Mouse (Mus musculus) heart, embryonic 15.5 days (tissue): Measurements from ENCODE around the gene Pid1. TPM values are rescaled to one million over a fixed set of nuclear protein-coding genes. Genes with fewer than 3 reads are reported as not detected.

Experiments used
- ATAC-seq: fragments of 200-750 bp; cut with Nextera tagmentation; replicated peaks from 2 replicates; pipeline ENCODE4 v1.8.0; 2017; ENCODE audit warnings: low read depth, moderate TSS enrichment; ENCODE audit not compliant: insufficient number of reproducible peaks, insufficient read depth, low FRiP score
- H3K27ac ChIP-seq: fragments of 300-500 bp; sonication (generic); 2 replicates; pipeline ENCODE4 v1.5.1; 2015; ENCODE audit warnings: mild to moderate bottlenecking, inconsistent platforms
- H3K27me3 ChIP-seq: fragments of 300-500 bp; sonication (generic); 2 replicates; pipeline ENCODE4 v1.6.1; 2015; ENCODE audit warnings: inconsistent platforms
- H3K36me3 ChIP-seq: fragments of 300-500 bp; sonication (generic); 2 replicates; pipeline ENCODE4 v1.6.1; 2015; ENCODE audit warnings: mild to moderate bottlenecking, inconsistent platforms
- H3K4me1 ChIP-seq: fragments of 300-500 bp; sonication (generic); replicated peaks from 2 replicates; pipeline ENCODE4 v1.6.1; 2015; ENCODE audit warnings: inconsistent platforms
- H3K4me2 ChIP-seq: fragments of 300-500 bp; sonication (generic); 2 replicates; pipeline ENCODE4 v1.6.1; 2015; ENCODE audit warnings: inconsistent platforms, mild to moderate bottlenecking, moderate library complexity
- H3K4me3 ChIP-seq: fragments of 300-500 bp; sonication (generic); 2 replicates; pipeline ENCODE4 v1.5.1; 2015; ENCODE audit warnings: mild to moderate bottlenecking, inconsistent platforms
- H3K9ac ChIP-seq: fragments of 300-500 bp; sonication (generic); 2 replicates; pipeline ENCODE4 v1.6.1; 2015; ENCODE audit warnings: mild to moderate bottlenecking, inconsistent platforms
- H3K9me3 ChIP-seq: fragments of 300-500 bp; sonication (generic); replicated peaks from 2 replicates; pipeline ENCODE4 v1.6.1; 2016; ENCODE audit warnings: inconsistent platforms
- WGBS: fragments of 180-500 bp; shearing (Covaris S2); methylation state at CpG from one replicate; pipeline ENCODE4 v1.1.7; 2015; ENCODE audit warnings: mixed read lengths; 5-methylcytosine and 5-hydroxymethylcytosine counted together
- polyA plus RNA-seq: library from polyadenylated mRNA; unstranded; fragments of >200 nt; fragmentation: Nextera tagmentation; extraction: Ambion mirVana; gene quantifications from 2 replicates; pipeline ENCODE4 v1.2.1, GENCODE M21; 2015

The Pid1 gene
- polyA plus RNA-seq, 1 experiment from 2014 or later = 9.9 TPM

GRCm38 (mm10) chr1:84155585-84155930, 208.4 kb downstream of the Pid1 start:
- no peak overlapping the region for H3K4me2 ChIP-seq
- 42% methylated on average over 2 of the region's 2 CpGs for WGBS
- ATAC-seq = no peak

GRCm38 (mm10) chr1:84154725-84155584, 209.0 kb downstream of the Pid1 start:
- no peaks in the 10 kb centered on the region for H3K4me1 ChIP-seq
- no peaks in the 10 kb centered on the region for H3K27me3 ChIP-seq
- no peak overlapping the region for H3K4me3 ChIP-seq
- no peak overlapping the region for H3K27ac ChIP-seq
- WGBS = 75% methylated on average over 12 of the region's 12 CpGs
- H3K9ac ChIP-seq = no peak overlapping the region
- H3K4me2 ChIP-seq = no peak overlapping the region
- no peaks in the 10 kb centered on the region for H3K9me3 ChIP-seq
- ATAC-seq = no peak
- H3K36me3 ChIP-seq = no peaks in the 10 kb centered on the region

More at GRCm38 (mm10) chr1:84155585-84155930, 208.4 kb downstream of the Pid1 start:
- Histone ChIP-seq H3K27me3 (no peaks in the 10 kb centered on the region), H3K9me3 (no peaks in the 10 kb centered on the region), H3K4me3 (no peak overlapping the region), H3K36me3 (no peaks in the 10 kb centered on the region), H3K9ac (no peak overlapping the region), H3K27ac (no peak overlapping the region), H3K4me1 (no peaks in the 10 kb centered on the region)

- H3K4me3 ChIP-seq = no peak overlapping the region
- no peak overlapping the region for H3K9ac ChIP-seq
- no peaks in the 10 kb centered on the region for H3K4me1 ChIP-seq
- no peaks in the 10 kb centered on the region for H3K36me3 ChIP-seq
- no peak for ATAC-seq
- H3K4me2 ChIP-seq = no peak overlapping the region
- WGBS = 62% methylated on average over 4 of the region's 4 CpGs
- H3K9me3 ChIP-seq = no peaks in the 10 kb centered on the region
- no peak overlapping the region for H3K27ac ChIP-seq
- no peaks in the 10 kb centered on the region for H3K27me3 ChIP-seq
Measured at GRCm38 (mm10) chr1:84153943-84154342, 210.0 kb downstream of the Pid1 start.

GRCm38 (mm10) chr1:84141561-84141960, 222.4 kb downstream of the Pid1 start:
- 73% methylated on average over 1 of the region's 1 CpGs for WGBS
- no peak overlapping the region for H3K27ac ChIP-seq

GRCm38 (mm10) chr1:84132451-84132850, 231.5 kb downstream of the Pid1 start:
- H3K27ac ChIP-seq = no peak overlapping the region
- H3K4me2 ChIP-seq = no peak overlapping the region
- no peaks in the 10 kb centered on the region for H3K27me3 ChIP-seq
- 79% methylated on average over 4 of the region's 4 CpGs for WGBS
- no peaks in the 10 kb centered on the region for H3K36me3 ChIP-seq
- no peak overlapping the region for H3K4me3 ChIP-seq
- ATAC-seq = no peak
- no peaks in the 10 kb centered on the region for H3K4me1 ChIP-seq
- no peak overlapping the region for H3K9ac ChIP-seq
- H3K9me3 ChIP-seq = no peaks in the 10 kb centered on the region

More at GRCm38 (mm10) chr1:84141561-84141960, 222.4 kb downstream of the Pid1 start:
- no peaks in the 10 kb centered on the region for H3K4me1 ChIP-seq
- H3K4me3 ChIP-seq = no peak overlapping the region
- no peaks in the 10 kb centered on the region for H3K36me3 ChIP-seq
- no peak for ATAC-seq
- H3K9me3 ChIP-seq = no peaks in the 10 kb centered on the region
- no peak overlapping the region for H3K9ac ChIP-seq
- H3K27me3 ChIP-seq = no peaks in the 10 kb centered on the region
- H3K4me2 ChIP-seq = no peak overlapping the region

- Histone ChIP-seq H3K4me3 (no peak overlapping the region), H3K4me1 (no peaks in the 10 kb centered on the region), H3K9ac (no peak overlapping the region), H3K4me2 (no peak overlapping the region), H3K9me3 (no peaks in the 10 kb centered on the region), H3K27me3 (no peaks in the 10 kb centered on the region), H3K27ac (no peak overlapping the region), H3K36me3 (no peaks in the 10 kb centered on the region)
- WGBS = 66% methylated on average over 1 of the region's 1 CpGs
- no peak for ATAC-seq
Measured at GRCm38 (mm10) chr1:84131799-84132198, 232.2 kb downstream of the Pid1 start.

- no peaks in the 10 kb centered on the region for H3K27me3 ChIP-seq
- 55% methylated on average over 4 of the region's 4 CpGs for WGBS
- H3K9me3 ChIP-seq = no peaks in the 10 kb centered on the region
- no peak overlapping the region for H3K4me3 ChIP-seq
- H3K4me1 ChIP-seq = no peaks in the 10 kb centered on the region
- no peak overlapping the region for H3K4me2 ChIP-seq
- no peak overlapping the region for H3K9ac ChIP-seq
- H3K36me3 ChIP-seq = no peaks in the 10 kb centered on the region
- no peak for ATAC-seq
- no peak overlapping the region for H3K27ac ChIP-seq
Measured at GRCm38 (mm10) chr1:84128510-84128909, 235.5 kb downstream of the Pid1 start.

GRCm38 (mm10) chr1:84119306-84119705, 244.7 kb downstream of the Pid1 start:
- H3K4me3 ChIP-seq = no peak overlapping the region
- no peaks in the 10 kb centered on the region for H3K36me3 ChIP-seq
- WGBS = 75% methylated on average over 2 of the region's 2 CpGs
- no peak overlapping the region for H3K27ac ChIP-seq
- no peak overlapping the region for H3K4me2 ChIP-seq
- H3K9ac ChIP-seq = no peak overlapping the region
- no peak for ATAC-seq
- no peaks in the 10 kb centered on the region for H3K4me1 ChIP-seq
- no peaks in the 10 kb centered on the region for H3K27me3 ChIP-seq
- H3K9me3 ChIP-seq = no peaks in the 10 kb centered on the region

GRCm38 (mm10) chr1:84106756-84107155, 257.2 kb downstream of the Pid1 start:
- Histone ChIP-seq H3K36me3 (no peaks in the 10 kb centered on the region), H3K4me1 (no peaks in the 10 kb centered on the region), H3K9ac (no peak overlapping the region), H3K27ac (no peak overlapping the region), H3K27me3 (no peaks in the 10 kb centered on the region), H3K4me2 (no peak overlapping the region), H3K9me3 (no peaks in the 10 kb centered on the region), H3K4me3 (no peak overlapping the region)
- no peak for ATAC-seq
- 88% methylated on average over 4 of the region's 4 CpGs for whole genome bisulfite sequencing

GRCm38 (mm10) chr1:84102052-84102451, 261.9 kb downstream of the Pid1 start:
- Histone ChIP-seq H3K9me3 (no peaks in the 10 kb centered on the region), H3K4me2 (no peak overlapping the region), H3K27me3 (no peaks in the 10 kb centered on the region), H3K4me3 (no peak overlapping the region), H3K36me3 (no peaks in the 10 kb centered on the region), H3K4me1 (no peaks in the 10 kb centered on the region), H3K9ac (no peak overlapping the region), H3K27ac (no peak overlapping the region)
- no peak for ATAC-seq
- 68% methylated on average over 2 of the region's 2 CpGs for WGBS

GRCm38 (mm10) chr1:84097398-84097797, 266.6 kb downstream of the Pid1 start:
- Histone ChIP-seq H3K4me3 (no peak overlapping the region), H3K4me1 (no peaks in the 10 kb centered on the region), H3K27ac (no peak overlapping the region), H3K9ac (no peak overlapping the region), H3K36me3 (no peaks in the 10 kb centered on the region), H3K27me3 (no peaks in the 10 kb centered on the region), H3K9me3 (no peaks in the 10 kb centered on the region), H3K4me2 (no peak overlapping the region)
- no peak for ATAC-seq

- Histone ChIP-seq H3K4me1 (no peaks in the 10 kb centered on the region), H3K9me3 (no peaks in the 10 kb centered on the region), H3K4me3 (no peak overlapping the region), H3K27me3 (no peaks in the 10 kb centered on the region), H3K9ac (no peak overlapping the region), H3K27ac (no peak overlapping the region), H3K4me2 (no peak overlapping the region), H3K36me3 (no peaks in the 10 kb centered on the region)
- 45% methylated on average over 2 of the region's 2 CpGs for WGBS
- no peak for ATAC-seq
Measured at GRCm38 (mm10) chr1:84093291-84093690, 270.7 kb downstream of the Pid1 start.
